Mouse (Mus musculus) cerebellum, adult 2 months (tissue): ENCODE measurements around the gene Snrnp35.

Experiments used
- CTCF ChIP-seq: fragments of 200-500 bp; IDR thresholded peaks from 2 replicates; pipeline ENCODE4 v1.5.1; 2011; ENCODE audit warnings: low read depth, mild to moderate bottlenecking, control low read depth, low read length, moderate library complexity, borderline replicate concordance; ENCODE audit not compliant: insufficient read depth
- POLR2A ChIP-seq: fragments of 200-500 bp; IDR thresholded peaks from 2 replicates; pipeline ENCODE4 v1.6.1; 2011; ENCODE audit warnings: low read length, control low read depth, borderline replicate concordance; ENCODE audit not compliant: insufficient read depth

DNA sequence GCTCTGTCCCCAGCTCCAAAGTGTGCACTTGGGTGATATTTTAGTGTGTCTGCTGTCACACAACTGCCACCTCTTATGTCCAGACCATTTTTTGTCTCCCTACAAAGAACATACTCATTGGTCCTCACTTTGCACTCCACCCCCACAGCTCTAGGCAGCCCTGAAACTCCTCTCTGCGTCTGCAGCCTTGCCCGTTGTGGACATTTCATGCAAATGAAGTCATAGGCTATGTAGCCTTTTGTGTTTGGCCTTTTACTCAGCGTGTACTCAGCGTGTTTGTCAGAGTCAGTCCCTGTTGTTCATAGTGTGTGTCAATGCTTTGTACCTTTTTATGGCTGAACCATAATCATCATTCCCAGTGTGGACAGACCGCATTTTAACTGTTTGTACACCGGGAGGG, 33.4 kb upstream of the Snrnp35 start:
- TF ChIP-seq CTCF (no peak), POLR2A (no peak)
